Mouse (Mus musculus): ENCODE results near the gene B3galnt1. TPM values are rescaled to one million over a fixed set of nuclear protein-coding genes. Genes with fewer than 3 reads are reported as not detected.

The B3galnt1 gene
- polyA plus RNA-seq, 1 experiment from 2014 or later: 25.2 TPM

DNA sequence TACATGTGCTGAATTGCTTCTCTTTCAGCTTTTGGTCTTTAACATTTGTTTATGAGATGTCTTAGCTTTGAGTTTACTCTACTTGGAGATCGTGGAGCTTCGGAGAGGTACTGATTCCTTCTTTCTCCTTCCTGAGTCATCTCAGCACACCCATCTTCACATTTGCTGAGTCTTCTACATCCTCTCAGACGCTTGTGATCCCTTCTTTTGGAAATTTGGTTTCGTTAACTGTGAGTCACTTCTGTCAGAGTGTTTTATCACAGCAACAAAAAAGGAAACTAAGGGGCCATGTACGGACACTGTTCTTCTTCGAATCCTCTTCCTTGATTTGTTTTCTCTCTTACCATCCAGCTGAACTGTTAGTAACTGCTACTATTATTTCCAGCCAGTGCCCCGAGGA lies 69.2 kb downstream of the B3galnt1 start:
- Histone ChIP-seq H3K4me1 (peaks cover 6% of the 10 kb centered on the region; the same call in 1 of the 2 replicates), H3K27me3 (replicated peaks; ENCODE audit: low read depth, poor library complexity, severe bottlenecking) (no peaks in the 10 kb centered on the region), H3K9me3 (no peaks in the 10 kb centered on the region), H3K4me3 (no peak overlapping the region), H3K27ac (replicated peaks) (no peak overlapping the region), H3K36me3 (replicated peaks) (no peaks in the 10 kb centered on the region)
- 86% methylated on average over 7 of the region's 7 CpGs for WGBS
- no peak for DNase-seq (ENCODE audit: low spot score)

DNA sequence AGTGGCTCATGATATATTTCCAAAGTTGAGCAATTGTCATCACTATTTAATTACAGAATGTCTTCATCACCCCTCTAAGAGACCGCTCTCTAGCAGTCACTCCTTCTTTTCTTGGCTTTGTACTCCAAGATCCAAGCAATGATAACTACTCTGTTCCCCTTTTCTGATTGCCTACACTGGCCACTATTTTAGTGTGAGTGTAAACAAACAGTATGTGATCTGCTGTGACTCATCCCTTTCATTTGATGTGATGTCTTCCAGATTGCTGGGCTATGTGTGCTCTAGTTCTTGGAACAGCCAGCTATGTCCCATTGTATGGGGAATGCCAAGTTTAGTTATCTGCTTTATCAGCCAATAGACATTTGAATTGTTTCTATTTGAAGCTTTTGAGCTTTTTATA lies 71.4 kb downstream of the B3galnt1 start:
- no peak overlapping the region for H3K4me3 ChIP-seq
- peaks cover 6% of the 10 kb centered on the region; the same call in 1 of the 2 replicates for H3K4me1 ChIP-seq
- H3K9me3 ChIP-seq: no peaks in the 10 kb centered on the region
- H3K36me3 ChIP-seq (replicated peaks): 0 out of 2 replicates have a peak, but pooled peaks cover under 1% of the 10 kb centered on the region
- no peak for DNase-seq (ENCODE audit: low spot score)
- 94% methylated on average over 1 of the region's 1 CpGs for WGBS
- H3K27ac ChIP-seq (replicated peaks): no peak overlapping the region
- H3K27me3 ChIP-seq (replicated peaks; ENCODE audit: low read depth, poor library complexity, severe bottlenecking): no peaks in the 10 kb centered on the region

DNA sequence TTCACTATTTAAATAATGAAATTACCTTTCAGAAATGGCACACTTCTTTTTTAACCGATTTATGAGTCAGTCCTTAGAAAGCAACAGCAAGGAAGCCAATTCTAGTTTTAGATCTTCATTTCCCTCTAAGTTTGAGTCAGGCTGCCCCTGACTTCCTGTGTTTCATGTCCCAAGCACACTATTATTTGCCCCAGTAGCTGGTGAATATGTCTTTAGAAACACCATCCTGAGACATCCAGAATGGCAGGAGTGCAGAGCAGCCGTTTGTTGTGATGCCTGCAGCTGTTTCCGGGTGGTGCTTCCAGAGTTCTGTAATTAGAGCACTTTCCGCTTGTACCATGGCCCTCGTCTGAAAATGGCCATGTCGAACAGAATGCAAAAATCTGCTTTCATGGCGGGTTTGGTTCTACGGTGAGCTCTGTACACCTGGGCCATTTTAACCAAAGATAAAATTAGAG lies 73.7 kb downstream of the B3galnt1 start:
- 0 out of 2 replicates have a peak, but pooled peaks cover 4% of the 10 kb centered on the region for H3K36me3 ChIP-seq (replicated peaks)
- peaks cover 9% of the 10 kb centered on the region for H3K4me1 ChIP-seq
- WGBS: 69% methylated on average over 8 of the region's 8 CpGs
- no peaks in the 10 kb centered on the region for H3K27me3 ChIP-seq (replicated peaks; ENCODE audit: low read depth, poor library complexity, severe bottlenecking)
- no peak for DNase-seq (ENCODE audit: low spot score)
- H3K27ac ChIP-seq (replicated peaks): no peak overlapping the region
- no peaks in the 10 kb centered on the region for H3K9me3 ChIP-seq
- no peak overlapping the region for H3K4me3 ChIP-seq

DNA sequence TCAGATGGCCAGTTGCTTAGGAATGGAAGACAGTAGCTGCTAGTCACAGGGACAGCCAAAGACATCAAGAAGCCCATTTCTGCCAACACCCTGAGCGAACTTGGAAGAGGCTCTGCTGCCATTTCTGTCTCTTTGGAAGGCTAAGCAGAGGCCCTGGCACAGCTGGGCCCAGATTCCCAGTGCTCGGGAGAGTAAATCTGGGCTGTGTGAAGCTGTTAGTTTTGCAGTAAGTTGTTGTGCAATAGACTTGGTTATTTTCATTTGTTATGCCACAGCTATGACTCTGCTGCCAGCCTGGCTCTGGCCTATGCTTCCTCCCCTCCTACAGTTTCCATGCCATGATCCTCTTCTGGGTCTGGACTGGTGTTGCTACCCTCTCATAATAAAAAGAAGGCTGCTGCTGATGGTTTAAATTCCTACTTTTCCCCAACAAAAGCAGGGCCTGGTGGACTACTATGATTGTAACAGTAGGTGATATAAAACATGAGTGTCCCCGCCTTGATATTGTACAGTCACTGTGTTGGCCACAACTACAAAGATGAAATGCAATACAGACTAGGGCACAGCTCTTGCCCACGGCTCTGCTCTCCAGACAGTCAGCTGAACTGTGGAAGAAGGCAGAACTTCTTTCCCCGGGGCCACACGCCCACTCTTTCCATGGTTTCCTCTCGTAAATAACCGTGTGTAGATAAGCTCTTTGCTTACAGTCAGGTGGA lies 74.2 kb downstream of the B3galnt1 start:
- H3K27me3 ChIP-seq (replicated peaks; ENCODE audit: low read depth, poor library complexity, severe bottlenecking): no peaks in the 10 kb centered on the region
- WGBS: 86% methylated on average over 8 of the region's 8 CpGs
- no peak overlapping the region for H3K27ac ChIP-seq (replicated peaks)
- no peak for DNase-seq (ENCODE audit: low spot score)
- 0 out of 2 replicates have a peak, but pooled peaks cover 4% of the 10 kb centered on the region for H3K36me3 ChIP-seq (replicated peaks)
- peaks cover 15% of the 10 kb centered on the region for H3K4me1 ChIP-seq
- H3K9me3 ChIP-seq: no peaks in the 10 kb centered on the region
- no peak overlapping the region for H3K4me3 ChIP-seq

Other genes starting within 250 kb of the B3galnt1 start
- 163 TPM in 2 replicates for gene Nmd3, start 123.0 kb upstream of the B3galnt1 start, polyA plus RNA-seq (2016; fragmentation: Nextera tagmentation; extraction: Ambion mirVana)

Measured in embryonic facial prominence, embryonic 10.5 days (tissue).